Mouse (Mus musculus): Measurements from ENCODE around the gene Cyp2d40. TPM values are rescaled to one million over a fixed set of nuclear protein-coding genes. Genes with fewer than 3 reads are reported as not detected.

The Cyp2d40 gene
- total RNA-seq, 2 experiments from 2014 or later = not detected

Small RNA genes within 50 kb of the gene (microRNA-seq; reads per million reads assigned to microRNA genes)
- gene Gm27618 = 0 reads per million in 2 experiments

Other genes with a start within 250 kb of the Cyp2d40 start
- gene Cyp2d12, start 209.1 kb downstream of the Cyp2d40 start, total RNA-seq (2021) = not detected
- not detected for gene Cyp2d34, start 143.2 kb downstream of the Cyp2d40 start, total RNA-seq (2021)
- gene Cyp2d26, start 30.1 kb upstream of the Cyp2d40 start, total RNA-seq (2021) = not detected
- 10 to 100 TPM; 48.2 to 56.6 TPM for gene Tcf20, start 223.7 kb upstream of the Cyp2d40 start, total RNA-seq (2021)